Mouse (Mus musculus) gastrocnemius, postnatal 36 days (tissue): ENCODE data around the gene Smtn. TPM values are rescaled to one million over a fixed set of nuclear protein-coding genes. Genes with fewer than 3 reads are reported as not detected.

Source experiments
- DNase-seq, 2 experiments: peaks; one replicate each; pipeline ENCODE4 v3.0.0; 2022
- intact Hi-C: fragments of 180-260 bp; cut with DNase I; formaldehyde crosslinking; loops from one replicate; pipeline ENCODE4 v1.15.1; 2025
- total RNA-seq, 2 experiments: library from RNA; stranded (reverse); gene quantifications; 2 replicates each; pipeline ENCODE4 v1.2.3; 2021

Smtn gene
- total RNA-seq, 2 experiments from 2014 or later: 71.9 to 78.7 TPM

GRCm38 (mm10) chr11:3516121-3516520 lies 24.3 kb downstream of the Smtn start:
- intact Hi-C loops: no loop called here
- DNase-seq: no peak

DNA sequence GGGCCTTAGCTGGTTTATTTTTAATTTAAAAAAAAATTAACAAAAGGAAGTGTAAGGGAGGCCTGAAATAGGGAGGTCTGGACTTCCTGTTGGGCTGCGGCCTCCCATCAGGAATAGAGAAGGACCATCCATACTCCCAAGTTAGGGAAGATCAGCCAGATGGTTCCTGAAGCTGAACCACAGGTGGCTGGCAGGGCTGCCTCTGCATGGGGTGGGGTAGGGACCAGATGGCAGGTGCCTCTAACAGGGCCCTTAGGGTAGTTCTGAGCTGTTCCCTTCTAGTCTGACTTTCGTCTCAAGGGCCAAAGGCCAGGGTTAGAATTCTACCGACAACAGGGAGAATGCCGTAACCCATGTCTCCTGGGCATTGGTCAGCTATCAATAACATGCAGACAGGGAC lies 24.8 kb downstream of the Smtn start:
- DNase-seq: no peak
- intact Hi-C loops: no loop called here

DNA sequence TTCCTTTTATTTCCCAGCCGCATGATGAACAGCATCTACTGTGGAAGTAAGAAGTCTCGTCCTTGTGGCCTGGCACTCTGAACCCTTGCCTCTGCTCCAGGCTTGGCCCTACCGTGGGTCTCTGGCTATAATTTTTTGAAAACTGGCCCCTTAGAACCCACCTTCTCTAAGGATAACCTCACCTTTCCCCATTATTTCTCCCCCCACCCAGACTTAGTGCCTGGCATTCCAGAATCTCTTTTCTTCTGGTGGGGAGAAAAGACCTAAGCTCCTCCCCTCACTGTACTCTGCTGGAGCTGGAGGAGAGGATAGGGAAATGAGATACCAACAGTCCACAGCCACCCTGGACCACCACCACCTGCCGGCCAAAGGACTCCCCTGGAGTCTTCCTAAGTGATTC lies 25.2 kb downstream of the Smtn start:
- intact Hi-C loops: no loop called here

DNA sequence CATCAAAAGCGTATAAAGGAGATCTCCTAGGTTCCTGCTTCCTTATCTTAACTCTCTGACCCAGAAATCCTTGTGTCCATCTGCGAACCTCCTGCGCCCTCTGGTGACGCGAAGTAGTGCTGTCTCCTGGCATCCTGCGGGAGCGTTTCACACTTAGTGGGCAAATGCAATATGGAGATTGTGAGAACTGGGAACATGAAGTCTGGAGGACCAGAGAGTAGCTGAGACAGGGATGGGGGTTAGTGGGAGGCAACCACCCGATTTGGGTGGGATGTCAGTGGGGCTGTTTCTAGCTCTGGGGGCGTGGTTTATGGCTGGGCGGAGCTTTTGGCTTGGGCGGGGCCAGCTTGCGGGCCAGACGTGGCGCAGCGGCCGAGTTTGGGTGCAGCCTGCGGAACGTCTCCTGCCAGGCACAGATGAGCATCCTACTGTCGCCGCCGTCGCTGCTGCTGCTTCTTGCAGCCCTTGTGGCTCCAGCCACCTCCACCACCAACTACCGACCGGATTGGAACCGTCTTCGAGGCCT lies 25.8 kb downstream of the Smtn start, which contains the start of gene Selenom:
Gene Selenom (plus strand): TSS at position 156 of the 526 bp plus-strand sequence.
- peak; percentile 90 to 95 for DNase-seq
- intact Hi-C loops: loop anchor here (1.0 kb wide), 1 partner anchor 40 kb away; no protein-coding TSS in a partner anchor

More for the DNA sequence above, 25.2 kb downstream of the Smtn start:
- DNase-seq: no peak

GRCm38 (mm10) chr11:3513291-3513690 lies 27.1 kb downstream of the Smtn start:
- intact Hi-C loops: no loop called here
- no peak for DNase-seq

DNA sequence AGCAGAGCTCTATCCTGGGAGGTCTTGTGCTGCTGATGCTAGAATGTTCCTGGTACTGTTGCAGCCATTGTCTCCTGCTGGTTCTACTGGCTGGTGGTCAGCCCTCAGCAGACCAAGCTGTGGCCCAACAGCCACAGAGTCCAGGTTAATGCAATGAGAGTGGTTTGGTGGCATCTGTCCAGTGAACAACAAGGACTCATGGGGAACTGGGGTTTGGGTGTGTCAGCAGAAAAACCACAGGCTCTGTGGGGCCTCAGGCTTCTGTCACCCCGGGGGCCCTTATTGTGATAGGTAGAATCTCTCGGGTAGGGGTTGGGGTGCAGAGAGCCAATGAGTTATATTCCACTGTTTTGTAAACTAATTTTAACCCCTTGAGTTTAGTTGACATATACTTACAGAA lies 30.1 kb downstream of the Smtn start:
- intact Hi-C loops: no loop called here
- DNase-seq: no peak

- intact Hi-C loops: loop anchor here (5.0 kb wide), 1 partner anchor 122 kb away; no protein-coding TSS in a partner anchor
- DNase-seq: no peak
These were observed 31.0 kb downstream of the Smtn start for GRCm38 (mm10) chr11:3509181-3510085.

DNA sequence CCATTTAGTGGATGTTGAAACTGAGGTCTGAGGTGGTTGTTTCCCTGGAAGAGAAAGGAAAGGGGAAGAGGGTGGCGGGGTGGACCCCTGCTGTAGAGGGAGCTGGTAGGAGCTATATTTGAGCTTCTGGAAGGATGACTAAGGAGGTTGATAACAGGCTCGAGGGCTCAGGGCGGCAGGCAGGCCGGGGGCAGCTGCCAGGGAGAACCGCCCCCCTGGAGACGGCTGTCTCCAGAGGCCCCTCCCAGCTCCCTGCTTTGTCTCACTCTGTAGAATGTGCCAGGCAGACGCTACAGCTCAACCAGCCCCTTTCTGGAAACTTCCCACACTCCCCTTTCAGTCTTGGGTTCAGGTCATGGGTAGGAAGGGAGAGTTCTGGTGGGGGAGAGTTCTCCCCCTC lies 32.2 kb downstream of the Smtn start:
- intact Hi-C loops: loop anchor here (5.0 kb wide), 1 partner anchor 121 kb away; no protein-coding TSS in a partner anchor

GRCm38 (mm10) chr11:3503755-3504693 lies 36.4 kb downstream of the Smtn start:
- DNase-seq: no peak
- intact Hi-C loops: no loop called here

More for the DNA sequence above, 32.2 kb downstream of the Smtn start:
- DNase-seq: no peak

GRCm38 (mm10) chr11:3502459-3503072 lies 37.8 kb downstream of the Smtn start:
- DNase-seq: no peak
- intact Hi-C loops: no loop called here

GRCm38 (mm10) chr11:3502057-3502456 lies 38.4 kb downstream of the Smtn start:
- intact Hi-C loops: no loop called here

GRCm38 (mm10) chr11:3497296-3497695 lies 43.1 kb downstream of the Smtn start:
- no peak for DNase-seq
- intact Hi-C loops: no loop called here

More at GRCm38 (mm10) chr11:3502057-3502456, 38.4 kb downstream of the Smtn start:
- DNase-seq: no peak

DNA sequence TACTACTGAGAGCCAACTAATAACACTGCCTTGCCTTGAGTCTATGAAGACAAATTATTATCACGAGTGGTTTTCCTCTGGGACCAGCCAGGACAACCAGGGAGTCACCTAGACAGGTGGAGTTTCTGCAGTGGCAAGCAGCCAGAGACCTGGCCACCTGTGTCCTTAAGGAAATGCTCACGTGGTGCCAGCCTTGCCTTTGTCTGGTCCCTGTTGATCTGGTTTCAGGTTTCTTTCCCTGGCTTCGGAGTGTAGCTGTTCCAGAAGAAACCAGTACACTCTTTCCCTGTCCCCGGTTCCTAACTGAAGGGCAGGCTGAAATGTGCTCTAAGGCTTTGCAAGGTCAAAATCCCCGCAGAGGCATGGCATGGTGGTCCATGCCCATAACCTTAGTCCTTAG lies 43.7 kb downstream of the Smtn start:
- no peak for DNase-seq
- intact Hi-C loops: no loop called here

DNA sequence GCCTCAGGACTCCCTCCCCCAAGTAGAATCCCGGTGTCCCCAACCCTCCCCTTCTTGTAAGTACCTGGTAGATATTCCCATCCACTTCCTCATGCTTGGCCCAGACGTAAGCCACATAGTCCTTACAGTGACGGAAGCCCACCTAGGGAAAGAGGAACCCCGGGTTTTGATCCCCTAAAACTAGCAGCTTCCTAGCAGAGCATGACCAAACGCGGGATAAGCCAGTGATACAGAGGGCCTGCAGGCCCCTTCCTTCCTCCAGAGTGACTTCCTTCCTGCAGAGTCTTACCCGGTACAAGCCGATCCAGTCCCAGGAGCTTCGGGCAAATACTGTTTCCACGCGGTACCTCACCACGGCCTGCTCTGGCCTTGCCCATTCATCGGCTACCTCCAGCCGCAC lies 44.9 kb downstream of the Smtn start:
- intact Hi-C loops: no loop called here
- DNase-seq: no peak

GRCm38 (mm10) chr11:3494857-3495256 lies 45.6 kb downstream of the Smtn start:
- DNase-seq: no peak
- intact Hi-C loops: no loop called here

GRCm38 (mm10) chr11:3492748-3493147 lies 47.7 kb downstream of the Smtn start:
- no peak for DNase-seq
- intact Hi-C loops: no loop called here

DNA sequence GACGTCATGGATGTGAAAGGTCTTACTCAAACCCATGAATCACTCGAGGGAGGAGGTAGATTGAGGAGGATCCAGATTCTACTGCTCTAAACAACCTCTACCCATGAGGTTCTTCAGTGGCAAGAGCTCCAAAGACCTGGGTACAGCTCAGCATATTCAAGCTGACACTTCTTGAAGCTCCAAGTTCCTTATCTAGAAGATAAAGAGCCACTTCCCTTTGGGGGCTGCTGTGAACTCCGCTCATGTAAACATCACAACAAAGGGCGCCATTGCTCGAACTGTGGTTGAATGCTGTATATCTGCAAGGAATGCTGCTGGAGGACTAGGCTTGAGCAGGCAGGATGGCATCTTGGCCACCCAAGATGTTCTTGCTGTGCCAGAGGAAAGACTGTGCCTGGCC lies 51.4 kb downstream of the Smtn start:
- no peak for DNase-seq
- intact Hi-C loops: no loop called here

- intact Hi-C loops: no loop called here
- DNase-seq: no peak
These were observed 52.4 kb downstream of the Smtn start, which contains the start of gene Pla2g3 for GRCm38 (mm10) chr11:3487952-3488570. Gene Pla2g3, plus strand, starts transcription at chr11:3488284.

DNA sequence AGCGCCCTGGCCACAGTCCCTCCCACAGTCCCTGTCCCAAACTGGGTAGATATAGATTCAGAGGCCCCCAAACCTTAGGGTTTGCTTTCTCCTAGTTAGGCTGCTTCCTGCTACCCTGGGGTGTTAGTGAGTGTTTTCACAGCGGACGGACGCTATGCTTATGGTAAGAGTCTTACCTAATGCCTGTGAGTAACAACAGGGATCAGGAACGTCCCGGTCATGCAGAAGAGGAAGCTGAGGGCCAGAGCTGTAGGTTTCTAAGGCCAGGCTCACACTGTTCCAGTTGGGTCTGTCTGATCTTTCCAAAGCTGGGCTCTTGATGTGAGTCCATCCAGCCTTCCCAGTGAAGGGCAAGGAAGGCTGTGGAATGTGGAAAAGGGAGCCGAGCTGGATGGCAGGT lies 54.1 kb downstream of the Smtn start:
- intact Hi-C loops: no loop called here
- no peak for DNase-seq
